8 mouse cellular contexts compared by ENCODE assay signal in the genomic region with DNA sequence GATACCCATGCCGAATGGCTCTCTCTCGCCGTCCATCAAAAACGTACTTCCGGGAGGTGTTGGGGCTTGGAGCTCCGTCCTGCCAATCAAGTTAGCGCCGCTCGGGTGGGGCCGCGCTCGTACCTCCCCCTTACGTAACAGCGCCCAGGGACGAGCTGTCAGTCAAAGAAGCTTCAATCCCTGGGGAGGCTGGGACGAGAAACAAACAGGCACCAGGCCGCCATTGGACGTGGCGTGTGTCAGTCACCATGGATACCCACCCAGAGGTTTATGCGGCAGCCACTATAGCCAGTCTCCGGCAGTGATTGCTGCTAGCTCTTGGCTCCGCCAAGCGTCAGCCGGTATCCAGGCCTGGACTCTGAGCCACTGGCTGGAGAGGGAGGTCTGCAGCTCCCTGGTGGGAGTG.
A peak's percentile ranks its signal among the peaks of the same experiment; 100 is the strongest.
DNase-seq lines count a peak whose midpoint lies in the region; ATAC-seq lines count a peak whose summit lies in the region.

No protein-coding gene starts in this region.

- H3K9me3 ChIP-seq in lung, embryonic 16.5 days (ENCODE audit: control insufficient read depth, low read length) = no peaks in the 10 kb centered on the region

- peak overlapping the region; percentile 95 for H3K4me3 ChIP-seq in lung, embryonic 16.5 days (ENCODE audit: low read length)

- H3K4me2 ChIP-seq in lung, embryonic 16.5 days (ENCODE audit: low read depth, low read length) = peak overlapping the region; percentile 56

- H3K27me3 ChIP-seq in lung, embryonic 16.5 days (ENCODE audit: control insufficient read depth, insufficient read depth, low read depth, low read length) = no peaks in the 10 kb centered on the region

- peak; percentile 98 for ATAC-seq in hematopoietic stem cell, adult 5-6 weeks (replicated peaks in 1 of 2; ENCODE audit: insufficient read depth in 1 of 2, low FRiP score in 2 of 2, low TSS enrichment in 1 of 2, low read depth in 1 of 2, poor library complexity in 2 of 2, severe bottlenecking in 2 of 2)
- peak; percentile 98 for ATAC-seq in lung, embryonic 16.5 days (ENCODE audit: low read depth)

- H3K36me3 ChIP-seq in lung, embryonic 16.5 days (ENCODE audit: control insufficient read depth, insufficient read depth, low read length) = peaks cover 6% of the 10 kb centered on the region

- WGBS in lung, embryonic 16.5 days = under 1% methylated on average over 24 of the region's 24 CpGs

- H3K9ac ChIP-seq in lung, embryonic 16.5 days (ENCODE audit: low read length) = peak overlapping the region; percentile 57

- peaks cover 15% of the 10 kb centered on the region for H3K4me1 ChIP-seq in lung, embryonic 16.5 days (replicated peaks; ENCODE audit: control insufficient read depth, insufficient read depth, low read length)

- H3K27ac ChIP-seq in lung, embryonic 16.5 days (ENCODE audit: low read length) = peak overlapping the region; percentile 67

- DNase-seq in MEL-GATA-1-ER (ENCODE audit: extremely low read depth, low read depth) = peak; percentile 97
- DNase-seq in cerebellum, adult 8-10 months = peak; percentile 100
- peak; percentile 98 for DNase-seq in forelimb bud, embryonic 11.5 days (ENCODE audit: low read depth, low spot score)
- DNase-seq in layer of hippocampus, adult 9-10 months (ENCODE audit: low spot score) = peak; percentile 100
- DNase-seq in ovary, postnatal 10 days (ENCODE audit: low spot score) = peak; percentile 94
- peak; percentile 96 to 98 for DNase-seq in thymus, postnatal 10 days (ENCODE audit: low spot score in 2 of 2)

Comparison
In these comparisons a context has a peak if more than half of its experiments do, and no peak if none do; other contexts are left out.
1. Peak in every context shown above with its lines: DNase-seq, ATAC-seq, H3K4me3 ChIP-seq and H3K27ac ChIP-seq.